Comparison of ENCODE assay signal across 9 mouse cellular contexts in the genomic region with DNA sequence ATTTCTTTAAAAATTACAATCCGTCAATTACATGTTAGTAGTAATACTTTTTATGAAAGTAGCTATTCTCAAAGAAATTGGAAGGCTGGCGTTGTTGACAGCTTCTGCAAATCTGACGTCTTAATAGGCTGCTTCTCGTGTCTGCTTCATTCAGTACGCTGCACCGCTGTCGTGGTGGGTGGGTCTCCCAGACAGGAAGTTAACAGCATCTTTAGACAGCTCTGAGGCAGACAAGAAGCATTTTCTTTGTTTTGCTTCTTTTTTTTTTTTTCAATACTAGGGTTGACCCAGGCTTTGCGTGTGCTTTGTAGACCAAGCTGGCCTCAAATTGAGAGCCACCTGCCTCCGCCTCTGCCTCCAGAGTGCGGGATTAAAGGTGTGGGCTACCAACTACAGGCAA. TPM values are rescaled to one million over a fixed set of nuclear protein-coding genes. Genes with fewer than 3 reads are reported as not detected.
DNase-seq lines count a peak whose midpoint lies in the region; ATAC-seq and TF ChIP-seq lines count a peak whose summit lies in the region.
"Had no signal": no experiment of that assay in that cellular context is flagged by ENCODE, and none has a peak within 500 bp of the region (broad histone marks: within the 10 kb centered on the region; RNA-seq: fewer than 3 reads in every experiment).

No protein-coding gene starts in this region.

- no peak overlapping the region for H3K4me2 ChIP-seq in liver, embryonic 12.5 days
- H3K4me2 ChIP-seq in liver, embryonic 11.5 days: no peak overlapping the region
- no peak overlapping the region for H3K4me2 ChIP-seq in forebrain, embryonic 15.5 days (replicated peaks)

- H3K4me1 ChIP-seq in liver, embryonic 12.5 days: peaks cover 31% of the 10 kb centered on the region
- peaks cover 21% of the 10 kb centered on the region for H3K4me1 ChIP-seq in liver, embryonic 11.5 days (replicated peaks; ENCODE audit: control insufficient read depth, insufficient read depth, low read length)
- peaks cover 40% of the 10 kb centered on the region for H3K4me1 ChIP-seq in forebrain, embryonic 15.5 days
- peaks cover 41% of the 10 kb centered on the region for H3K4me1 ChIP-seq in olfactory bulb, adult 2 months (ENCODE audit: control insufficient read depth, insufficient read depth, low read length)

- H3K9ac ChIP-seq in liver, embryonic 12.5 days: no peak overlapping the region
- H3K9ac ChIP-seq in liver, embryonic 11.5 days (ENCODE audit: low read depth, low read length): no peak overlapping the region
- H3K9ac ChIP-seq in forebrain, embryonic 15.5 days (replicated peaks): no peak overlapping the region

- H3K4me3 ChIP-seq in liver, embryonic 12.5 days: no peak overlapping the region
- no peak overlapping the region for H3K4me3 ChIP-seq in liver, embryonic 11.5 days (ENCODE audit: low read depth, low read length)
- H3K4me3 ChIP-seq in forebrain, embryonic 15.5 days: no peak overlapping the region
- no peak overlapping the region for H3K4me3 ChIP-seq in olfactory bulb, adult 2 months (ENCODE audit: insufficient read depth, low read depth, low read length)

- no peaks in the 10 kb centered on the region for H3K9me3 ChIP-seq in liver, embryonic 12.5 days (replicated peaks)
- no peaks in the 10 kb centered on the region for H3K9me3 ChIP-seq in liver, embryonic 11.5 days (ENCODE audit: control insufficient read depth, low read length)
- no peaks in the 10 kb centered on the region for H3K9me3 ChIP-seq in forebrain, embryonic 15.5 days

- 0 out of 2 replicates have a peak overlapping the region, but pooled peaks have one; percentile 28 for H3K27ac ChIP-seq in liver, embryonic 12.5 days
- H3K27ac ChIP-seq in liver, embryonic 11.5 days (ENCODE audit: low read depth, low read length): no peak overlapping the region
- H3K27ac ChIP-seq in forebrain, embryonic 15.5 days (replicated peaks): peak overlapping the region; percentile 76
- H3K27ac ChIP-seq in olfactory bulb, adult 2 months (ENCODE audit: insufficient read depth, low read depth, low read length): 0 out of 2 replicates have a peak overlapping the region, but pooled peaks have one; percentile 43

- no peak for ATAC-seq in liver, embryonic 12.5 days
- ATAC-seq in liver, embryonic 11.5 days (replicated peaks; ENCODE audit: low FRiP score): no peak
- 0 out of 2 replicates have a peak, but pooled peaks have one; percentile 17 for ATAC-seq in forebrain, embryonic 15.5 days (replicated peaks)

- WGBS in liver, embryonic 12.5 days (ENCODE audit: insufficient replicate concordance): 52% methylated on average over 10 of the region's 10 CpGs
- WGBS in liver, embryonic 11.5 days: 59% methylated on average over 10 of the region's 10 CpGs
- WGBS in forebrain, embryonic 15.5 days: 51% methylated on average over 10 of the region's 10 CpGs
- 45% methylated on average over 10 of the region's 10 CpGs for WGBS in olfactory bulb, adult 2 months

- TF ChIP-seq CTCF in brain, embryonic 14.5 days (IDR thresholded peaks at IDR 0.05; ENCODE audit: borderline replicate concordance, extremely low read depth, insufficient read depth, insufficient read length): no peak
- no peak for TF ChIP-seq CTCF in olfactory bulb, adult 2 months (IDR thresholded peaks at IDR 0.05; ENCODE audit: insufficient read depth, low read depth, low read length)

- peaks cover 39% of the 10 kb centered on the region for H3K36me3 ChIP-seq in liver, embryonic 12.5 days
- H3K36me3 ChIP-seq in liver, embryonic 11.5 days (ENCODE audit: control insufficient read depth, insufficient read depth, low read length): peaks cover 2% of the 10 kb centered on the region; the same call in 1 of the 2 replicates
- H3K36me3 ChIP-seq in forebrain, embryonic 15.5 days: no peaks in the 10 kb centered on the region

- TF ChIP-seq POLR2A in brain, embryonic 14.5 days (IDR thresholded peaks at IDR 0.05; ENCODE audit: borderline replicate concordance, extremely low read depth, insufficient read depth, insufficient read length, poor library complexity, severe bottlenecking): no peak
- TF ChIP-seq POLR2A in olfactory bulb, adult 2 months (IDR thresholded peaks at IDR 0.05; ENCODE audit: insufficient read depth, low read depth, low read length): no peak

- H3K27me3 ChIP-seq in liver, embryonic 12.5 days (replicated peaks): no peaks in the 10 kb centered on the region
- H3K27me3 ChIP-seq in liver, embryonic 11.5 days (replicated peaks; ENCODE audit: control insufficient read depth, insufficient read depth, low read length): no peaks in the 10 kb centered on the region
- no peaks in the 10 kb centered on the region for H3K27me3 ChIP-seq in forebrain, embryonic 15.5 days

- no peak for DNase-seq in liver, embryonic 11.5 days (ENCODE audit: low spot score)
- peak; percentile 76 for DNase-seq in brain, embryonic 14.5 days (ENCODE audit: low read depth)
- no peak for DNase-seq in right cerebral cortex, adult 18-20 months
- DNase-seq in lung, postnatal 36 days: no peak
- DNase-seq: liver had no signal

RNA-seq across cellular contexts. Expression of a gene that starts 31.9 kb away (rescaled TPM):
- polyA plus RNA-seq in liver, embryonic 12.5 days (2016; fragmentation: Nextera tagmentation; extraction: Ambion mirVana): 7.3 and 8.9 TPM in 2 replicates
- 10.7 and 10.9 TPM in 2 replicates for polyA plus RNA-seq in liver, embryonic 11.5 days (2014; fragmentation: Nextera tagmentation; extraction: Ambion mirVana)
- polyA plus RNA-seq in brain, embryonic 14.5 days (2012; rRNA removed): 23.9 and 42.5 TPM in 2 replicates
- polyA plus RNA-seq in forebrain, embryonic 15.5 days (2015; fragmentation: Nextera tagmentation; extraction: Ambion mirVana): 8.7 and 15.7 TPM in 2 replicates
- polyA plus RNA-seq in olfactory bulb, adult 2 months (2012; ENCODE audit: insufficient read depth, insufficient read length, low replicate concordance, missing spikeins): not detected in 2 replicates

RNA-seq across cellular contexts. Expression of a gene that starts 50.0 kb away (rescaled TPM):
- polyA plus RNA-seq in liver, embryonic 12.5 days (2016; fragmentation: Nextera tagmentation; extraction: Ambion mirVana): not detected in 2 replicates
- not detected in 2 replicates for polyA plus RNA-seq in liver, embryonic 11.5 days (2014; fragmentation: Nextera tagmentation; extraction: Ambion mirVana)
- polyA plus RNA-seq in brain, embryonic 14.5 days (2012; rRNA removed): not detected in 2 replicates
- polyA plus RNA-seq in forebrain, embryonic 15.5 days (2015; fragmentation: Nextera tagmentation; extraction: Ambion mirVana): not detected in 2 replicates
- polyA plus RNA-seq in olfactory bulb, adult 2 months (2012; ENCODE audit: insufficient read depth, insufficient read length, low replicate concordance, missing spikeins): not detected in 2 replicates
- polyA plus RNA-seq: large intestine, adult 2 months had no signal
